Mouse (Mus musculus): ENCODE data around the gene Erf. TPM values are rescaled to one million over a fixed set of nuclear protein-coding genes. Genes with fewer than 3 reads are reported as not detected.

Erf gene
- polyA plus RNA-seq, 1 experiment from 2014 or later = 5.7 TPM

DNA sequence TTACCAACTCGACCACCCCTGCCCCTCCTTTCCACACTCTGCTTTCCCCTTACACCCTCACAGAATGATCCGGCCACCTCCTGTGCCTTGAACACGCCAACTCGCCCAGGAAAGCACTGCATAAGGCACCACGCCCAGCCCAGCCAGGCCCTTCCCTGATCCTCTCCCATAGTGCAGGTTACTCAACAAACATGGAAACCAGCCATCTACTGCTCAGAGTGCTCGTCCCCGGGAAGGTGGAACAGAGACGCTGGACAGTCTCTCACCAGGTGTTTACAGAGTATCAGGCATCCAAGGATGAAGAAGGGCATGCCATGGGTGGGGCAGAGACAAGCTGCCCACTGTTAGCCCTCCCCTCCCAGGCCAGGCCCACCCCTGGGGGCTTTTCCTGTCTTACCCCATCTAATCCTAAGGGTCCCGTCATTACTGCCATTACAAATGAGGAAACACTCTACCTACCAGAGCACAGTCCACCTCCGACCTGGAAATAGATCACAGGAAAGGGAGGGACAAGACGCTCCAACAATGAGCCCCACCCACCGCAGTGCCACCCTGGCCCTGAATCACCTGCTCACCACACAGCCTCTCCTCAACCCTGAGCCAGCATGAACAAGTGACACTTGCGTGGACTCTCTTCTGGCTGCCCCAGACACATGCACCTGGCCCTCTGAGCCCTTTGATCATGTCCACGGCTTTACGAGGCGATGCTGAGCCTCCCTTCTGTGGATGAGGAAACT lies 44.3 kb downstream of the Erf start:
- Histone ChIP-seq H3K36me3 (replicated peaks; ENCODE audit: control insufficient read depth, insufficient read depth) (peaks cover 83% of the 10 kb centered on the region), H3K4me1 (replicated peaks; ENCODE audit: control insufficient read depth, insufficient read depth, low read length) (no peaks in the 10 kb centered on the region), H3K9me3 (ENCODE audit: control insufficient read depth, low read length) (no peaks in the 10 kb centered on the region), H3K4me2 (replicated peaks) (no peak overlapping the region), H3K9ac (no peak overlapping the region), H3K4me3 (replicated peaks; ENCODE audit: low read length) (no peak overlapping the region), H3K27ac (no peak overlapping the region), H3K27me3 (ENCODE audit: control insufficient read depth, insufficient read depth, low read length) (no peaks in the 10 kb centered on the region)
- 89% methylated on average over 16 of the region's 16 CpGs for WGBS
- DNase-seq (ENCODE audit: low spot score) (no peak), ATAC-seq (ENCODE audit: low FRiP score) (no peak)

DNA sequence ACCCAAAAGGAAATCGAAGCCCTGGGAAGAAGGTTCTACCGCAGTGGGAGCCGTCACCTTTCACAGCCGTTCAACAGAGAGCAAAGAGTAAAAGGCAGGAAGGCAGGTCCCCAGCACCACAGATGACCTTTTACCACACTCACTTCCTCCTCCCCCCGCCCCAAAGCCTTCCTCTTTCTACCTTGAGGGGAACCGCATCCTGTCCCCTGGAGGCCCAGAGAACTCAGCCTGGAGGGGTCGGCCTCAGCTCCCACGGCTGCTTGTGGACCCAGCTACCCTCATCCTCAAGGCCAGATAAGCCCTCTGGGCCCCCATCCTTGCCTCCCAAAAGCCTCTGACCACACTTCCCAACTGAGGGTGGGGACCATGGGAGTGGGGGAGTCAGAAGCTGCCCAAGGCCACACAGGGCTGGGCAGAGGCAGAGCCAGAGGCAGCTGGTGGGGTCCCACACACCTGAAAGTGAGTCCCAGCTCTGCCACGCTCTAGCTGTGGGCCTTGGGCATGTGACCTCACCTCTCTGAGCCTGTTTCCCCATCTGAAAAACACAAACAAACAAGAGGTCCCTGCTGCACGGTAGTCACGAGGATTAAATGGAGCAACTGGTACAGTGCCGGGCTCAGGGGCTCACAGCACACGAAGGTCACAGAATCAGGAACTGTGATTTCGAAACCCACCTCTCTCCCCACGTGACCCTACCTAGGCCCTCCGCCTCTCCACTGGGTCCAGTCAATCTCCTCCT lies 45.0 kb downstream of the Erf start:
- H3K4me2 ChIP-seq (replicated peaks) = no peak overlapping the region
- no peaks in the 10 kb centered on the region for H3K4me1 ChIP-seq (replicated peaks; ENCODE audit: control insufficient read depth, insufficient read depth, low read length)
- H3K9me3 ChIP-seq (ENCODE audit: control insufficient read depth, low read length) = no peaks in the 10 kb centered on the region
- 88% methylated on average over 16 of the region's 16 CpGs for WGBS
- no peak overlapping the region for H3K27ac ChIP-seq
- no peak overlapping the region for H3K9ac ChIP-seq
- no peak overlapping the region for H3K4me3 ChIP-seq (replicated peaks; ENCODE audit: low read length)
- ATAC-seq (ENCODE audit: low FRiP score) (no peak), DNase-seq (ENCODE audit: low spot score) (no peak)
- no peaks in the 10 kb centered on the region for H3K27me3 ChIP-seq (ENCODE audit: control insufficient read depth, insufficient read depth, low read length)
- H3K36me3 ChIP-seq (replicated peaks; ENCODE audit: control insufficient read depth, insufficient read depth) = peaks cover 77% of the 10 kb centered on the region

DNA sequence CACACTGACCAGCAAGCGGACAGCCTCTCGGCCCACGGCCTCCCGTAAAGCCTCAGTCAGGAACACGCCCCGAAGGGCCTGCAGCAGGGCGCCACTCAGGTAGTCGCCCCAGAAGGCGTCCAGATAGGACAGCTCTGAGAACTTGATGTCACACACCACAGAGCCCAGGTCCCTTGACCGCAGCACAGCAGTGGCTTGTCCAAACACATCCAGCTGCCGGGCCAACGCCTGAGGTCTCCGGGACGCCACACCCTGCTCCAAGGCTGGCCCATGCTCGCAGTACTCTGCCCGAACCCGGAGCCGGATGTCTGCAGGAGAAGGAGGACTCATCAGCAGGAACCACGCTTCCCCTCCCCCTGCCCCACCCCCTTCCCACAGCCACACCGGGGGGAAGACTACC lies 46.9 kb downstream of the Erf start:
- H3K36me3 ChIP-seq (replicated peaks; ENCODE audit: control insufficient read depth, insufficient read depth) = peaks cover 58% of the 10 kb centered on the region
- 91% methylated on average over 20 of the region's 20 CpGs for WGBS

DNA sequence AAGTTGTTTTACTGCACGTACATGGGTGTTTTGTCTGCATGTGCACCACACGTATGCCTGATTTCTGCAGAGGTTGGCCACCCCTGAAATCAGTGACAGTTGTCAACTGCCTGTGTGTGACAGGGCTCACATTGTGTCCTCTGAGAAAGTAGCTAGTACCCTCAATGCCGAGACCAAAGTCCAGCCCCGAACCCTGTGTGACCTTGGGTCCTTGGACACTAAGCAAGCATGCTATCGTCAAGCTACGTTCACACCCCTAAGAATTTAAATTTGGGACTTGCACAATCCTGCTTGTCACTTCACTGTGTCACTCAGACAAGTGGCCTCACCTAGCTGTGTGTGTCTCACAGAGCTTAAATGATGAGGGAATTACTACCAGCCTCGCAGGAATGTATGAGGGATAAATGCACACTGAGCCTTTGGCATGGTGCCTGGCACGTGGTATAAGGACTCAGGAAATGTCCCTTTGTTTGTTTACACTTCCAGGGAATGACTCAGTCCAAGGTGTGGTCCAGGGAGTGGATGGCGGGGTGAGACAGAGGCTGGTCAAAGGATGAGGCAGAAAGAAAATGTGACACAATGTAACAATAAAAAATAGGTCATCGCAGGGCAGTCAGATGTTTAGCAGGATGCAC lies 53.1 kb downstream of the Erf start:
- WGBS = 67% methylated on average over 10 of the region's 10 CpGs
- H3K27ac ChIP-seq = no peak overlapping the region
- ATAC-seq (ENCODE audit: low FRiP score) (no peak), DNase-seq (ENCODE audit: low spot score) (no peak)
- no peaks in the 10 kb centered on the region for H3K4me1 ChIP-seq (replicated peaks; ENCODE audit: control insufficient read depth, insufficient read depth, low read length)
- no peak overlapping the region for H3K9ac ChIP-seq
- no peaks in the 10 kb centered on the region for H3K27me3 ChIP-seq (ENCODE audit: control insufficient read depth, insufficient read depth, low read length)
- H3K36me3 ChIP-seq (replicated peaks; ENCODE audit: control insufficient read depth, insufficient read depth) = peaks cover 12% of the 10 kb centered on the region
- no peak overlapping the region for H3K4me2 ChIP-seq (replicated peaks)
- no peaks in the 10 kb centered on the region for H3K9me3 ChIP-seq (ENCODE audit: control insufficient read depth, low read length)
- H3K4me3 ChIP-seq (replicated peaks; ENCODE audit: low read length) = no peak overlapping the region

More for the DNA sequence above, 46.9 kb downstream of the Erf start:
- Histone ChIP-seq H3K4me2 (replicated peaks) (no peak overlapping the region), H3K27me3 (ENCODE audit: control insufficient read depth, insufficient read depth, low read length) (no peaks in the 10 kb centered on the region), H3K9me3 (ENCODE audit: control insufficient read depth, low read length) (no peaks in the 10 kb centered on the region), H3K4me1 (replicated peaks; ENCODE audit: control insufficient read depth, insufficient read depth, low read length) (no peaks in the 10 kb centered on the region), H3K4me3 (replicated peaks; ENCODE audit: low read length) (no peak overlapping the region), H3K9ac (no peak overlapping the region), H3K27ac (no peak overlapping the region)
- DNase-seq (ENCODE audit: low spot score) = no peak
- no peak for ATAC-seq (ENCODE audit: low FRiP score)

DNA sequence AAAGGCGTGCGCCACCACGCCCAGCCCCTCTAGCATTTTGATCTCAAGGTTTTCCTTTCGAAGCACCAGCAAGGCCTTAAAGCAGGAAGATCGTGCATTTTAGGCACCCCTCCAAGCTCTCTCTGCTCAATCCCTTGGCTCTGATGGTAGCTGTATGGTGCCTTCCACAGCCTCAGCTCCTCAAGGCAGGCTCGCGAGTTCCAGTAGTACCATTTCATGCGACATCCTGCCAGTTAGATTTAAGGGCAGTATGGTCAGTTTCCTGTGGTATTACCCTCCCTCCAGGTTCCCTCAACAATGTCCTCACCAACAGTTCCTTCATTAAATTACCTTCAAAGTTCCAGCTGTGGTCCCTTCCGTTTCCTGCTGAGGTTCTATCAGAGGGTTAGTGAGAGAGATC lies 54.5 kb downstream of the Erf start:
- Histone ChIP-seq H3K9me3 (ENCODE audit: control insufficient read depth, low read length) (no peaks in the 10 kb centered on the region), H3K4me3 (replicated peaks; ENCODE audit: low read length) (no peak overlapping the region), H3K27me3 (ENCODE audit: control insufficient read depth, insufficient read depth, low read length) (no peaks in the 10 kb centered on the region), H3K4me1 (replicated peaks; ENCODE audit: control insufficient read depth, insufficient read depth, low read length) (no peaks in the 10 kb centered on the region), H3K9ac (no peak overlapping the region), H3K27ac (no peak overlapping the region), H3K36me3 (replicated peaks; ENCODE audit: control insufficient read depth, insufficient read depth) (no peaks in the 10 kb centered on the region), H3K4me2 (replicated peaks) (no peak overlapping the region)
- no peak for ATAC-seq (ENCODE audit: low FRiP score)
- DNase-seq (ENCODE audit: low spot score) = no peak
- WGBS = 87% methylated on average over 9 of the region's 9 CpGs

DNA sequence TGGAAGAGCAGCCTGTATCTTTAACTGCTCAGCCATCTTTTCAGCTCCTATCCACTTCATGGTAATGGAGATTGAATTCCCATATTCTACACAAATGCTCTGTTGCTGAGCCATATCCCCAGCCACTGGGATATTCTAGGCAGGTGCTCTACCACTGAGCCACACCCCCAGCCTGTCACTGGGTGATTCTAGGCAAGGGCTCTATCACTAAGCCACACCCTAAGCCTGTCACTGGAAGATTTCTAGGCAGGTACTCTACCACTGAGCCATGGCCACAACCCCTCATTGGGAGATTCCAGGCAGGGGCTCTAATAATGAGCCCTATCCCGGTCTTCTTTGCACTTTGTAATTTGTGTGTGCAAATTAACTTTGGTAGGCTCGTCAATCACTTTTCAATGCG lies 55.4 kb downstream of the Erf start:
- Histone ChIP-seq H3K9ac (no peak overlapping the region), H3K4me2 (replicated peaks) (no peak overlapping the region), H3K27me3 (ENCODE audit: control insufficient read depth, insufficient read depth, low read length) (no peaks in the 10 kb centered on the region), H3K4me3 (replicated peaks; ENCODE audit: low read length) (no peak overlapping the region), H3K9me3 (ENCODE audit: control insufficient read depth, low read length) (no peaks in the 10 kb centered on the region), H3K27ac (no peak overlapping the region), H3K36me3 (replicated peaks; ENCODE audit: control insufficient read depth, insufficient read depth) (no peaks in the 10 kb centered on the region), H3K4me1 (replicated peaks; ENCODE audit: control insufficient read depth, insufficient read depth, low read length) (no peaks in the 10 kb centered on the region)
- 74% methylated on average over 3 of the region's 3 CpGs for WGBS
- ATAC-seq (ENCODE audit: low FRiP score) (no peak), DNase-seq (ENCODE audit: low spot score) (no peak)

Small RNA genes lying within 50 kb of the gene (microRNA-seq; reads per million reads assigned to microRNA genes)
- gene Mir7048 = not detected

Other genes with a start within 250 kb of the Erf start
- gene Atp1a3, start 244.8 kb downstream of the Erf start, polyA plus RNA-seq (2014; fragmentation: Nextera tagmentation; extraction: Ambion mirVana) = 404 and 524 TPM in 2 replicates
- 21.0 and 22.5 TPM in 2 replicates for gene Grik5, start 178.4 kb downstream of the Erf start, polyA plus RNA-seq (2014; fragmentation: Nextera tagmentation; extraction: Ambion mirVana)
- gene Zfp574, start 178.2 kb downstream of the Erf start, polyA plus RNA-seq (2014; fragmentation: Nextera tagmentation; extraction: Ambion mirVana) = 29.3 and 29.4 TPM in 2 replicates
- gene Pou2f2, start 71.0 kb downstream of the Erf start, polyA plus RNA-seq (2014; fragmentation: Nextera tagmentation; extraction: Ambion mirVana) = 31.8 and 32.5 TPM in 2 replicates
- 13.8 and 14.9 TPM in 2 replicates for gene Dedd2, start 30.1 kb downstream of the Erf start, polyA plus RNA-seq (2014; fragmentation: Nextera tagmentation; extraction: Ambion mirVana)
- gene Zfp526, start 29.3 kb downstream of the Erf start, polyA plus RNA-seq (2014; fragmentation: Nextera tagmentation; extraction: Ambion mirVana) = 2.4 and 2.5 TPM in 2 replicates
- 23.4 and 24.1 TPM in 2 replicates for gene Gsk3a, start 12.9 kb downstream of the Erf start, polyA plus RNA-seq (2014; fragmentation: Nextera tagmentation; extraction: Ambion mirVana)
- 42.5 and 47.5 TPM in 2 replicates for gene Cic, start 16.9 kb upstream of the Erf start, polyA plus RNA-seq (2014; fragmentation: Nextera tagmentation; extraction: Ambion mirVana)
- gene Pafah1b3, start 47.2 kb upstream of the Erf start, polyA plus RNA-seq (2014; fragmentation: Nextera tagmentation; extraction: Ambion mirVana) = 523 and 576 TPM in 2 replicates
- gene Prr19, start 50.6 kb upstream of the Erf start, polyA plus RNA-seq (2014; fragmentation: Nextera tagmentation; extraction: Ambion mirVana) = 4.2 and 5.2 TPM in 2 replicates
- gene Tmem145, start 55.3 kb upstream of the Erf start, polyA plus RNA-seq (2014; fragmentation: Nextera tagmentation; extraction: Ambion mirVana) = 74.9 and 81.2 TPM in 2 replicates
- 22.0 and 23.8 TPM in 2 replicates for gene Megf8, start 66.4 kb upstream of the Erf start, polyA plus RNA-seq (2014; fragmentation: Nextera tagmentation; extraction: Ambion mirVana)
- not detected in 2 replicates for gene Cnfn, start 119.0 kb upstream of the Erf start, polyA plus RNA-seq (2014; fragmentation: Nextera tagmentation; extraction: Ambion mirVana)
- 4.6 and 5.7 TPM in 2 replicates for gene Lipe, start 147.9 kb upstream of the Erf start, polyA plus RNA-seq (2014; fragmentation: Nextera tagmentation; extraction: Ambion mirVana)
- gene Cxcl17, start 162.1 kb upstream of the Erf start, polyA plus RNA-seq (2014; fragmentation: Nextera tagmentation; extraction: Ambion mirVana) = 0.67 and 0.80 TPM in 2 replicates
- 0.91 and 1.4 TPM in 2 replicates for gene Ceacam1, start 226.8 kb upstream of the Erf start, polyA plus RNA-seq (2014; fragmentation: Nextera tagmentation; extraction: Ambion mirVana)